Mouse (Mus musculus) embryonic fibroblast, embryonic 13.5 days (primary cell): ENCODE results near the gene 2310011J03Rik.

ENCODE experiments used
- CTCF ChIP-seq: IDR thresholded peaks from 2 replicates; pipeline ENCODE4 v1.5.1; 2011; ENCODE audit warnings: mild to moderate bottlenecking, control low read depth, low read length, moderate library complexity, borderline replicate concordance; ENCODE audit not compliant: insufficient read depth
- POLR2A ChIP-seq: IDR thresholded peaks from 2 replicates; pipeline ENCODE4 v1.6.1; 2011; ENCODE audit warnings: low read depth, mild to moderate bottlenecking, control low read depth, low read length, moderate library complexity

GRCm38 (mm10) chr10:80329273-80330081 is 9.1 kb upstream of the 2310011J03Rik start, which contains the start of the genes Pcsk4 and Reep6:
- no peak for TF ChIP-seq CTCF
- no peak for TF ChIP-seq POLR2A
